Mouse (Mus musculus): ENCODE measurements at regions not wholly inside any gene's neighbourhood (a gene's known extent, or its start where the extent isn't known, plus 50 kb on each side); places are given as distances from the start of the nearest gene placed in this dataset.
"Not testable (repeated sequence)": the region's sequence is repeated elsewhere in the genome, so short reads cannot be mapped to it uniquely, and the experiment has no call there.

DNA sequence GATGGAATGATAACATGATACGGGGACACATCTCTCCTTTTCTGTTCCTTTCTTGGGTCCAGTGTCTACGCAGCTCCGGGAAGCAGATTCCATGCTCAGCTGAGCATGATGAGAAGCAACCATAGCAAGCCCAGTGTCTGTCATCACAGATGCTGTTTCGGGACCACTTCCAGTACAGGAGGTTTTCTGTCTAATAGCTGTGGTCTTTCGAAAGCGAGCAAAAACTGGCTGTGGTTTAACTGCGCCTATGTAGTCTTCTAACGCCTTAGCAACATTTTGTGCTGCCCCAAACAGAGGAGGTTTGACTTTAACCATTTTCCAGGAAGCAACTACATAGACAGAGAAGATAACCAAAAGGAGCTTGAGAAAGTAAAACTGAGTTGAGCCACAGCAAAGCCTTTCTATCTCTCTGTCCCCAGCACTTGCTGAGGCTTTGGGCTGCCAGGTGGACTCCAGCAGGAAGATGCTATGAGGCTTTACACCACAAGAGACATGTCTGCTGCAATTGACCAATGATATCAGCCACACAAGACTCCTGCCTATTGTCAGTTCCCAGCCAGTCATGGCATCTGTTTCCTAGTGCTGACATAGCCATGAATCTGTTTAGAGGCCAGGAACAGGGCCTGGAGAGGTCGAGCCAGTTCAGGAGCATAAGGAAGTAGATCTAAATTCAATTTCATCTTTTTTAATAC is 95.1 kb downstream of the Stard3nl start:
- DNase-seq (ENCODE audit: low read depth) = not testable (repeated sequence)

DNA sequence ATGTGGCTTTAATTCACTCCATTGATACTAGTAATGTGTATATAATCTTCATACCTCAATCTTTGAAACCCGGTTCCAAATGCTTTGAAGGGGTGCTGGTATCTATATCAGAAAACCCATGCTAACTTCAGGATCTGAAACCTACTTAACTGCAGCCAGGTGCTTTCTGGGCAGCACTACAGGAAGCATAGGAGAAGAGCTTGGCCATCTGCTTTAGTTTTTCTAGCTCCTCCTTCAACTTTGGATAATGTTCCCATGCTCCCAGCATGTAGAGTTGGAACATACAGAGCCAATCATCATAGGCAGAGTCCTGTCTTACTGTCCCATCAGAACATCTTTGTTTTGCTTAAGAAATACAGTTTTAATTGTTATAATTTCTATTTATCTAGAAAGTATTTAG is 99.3 kb downstream of the Stard3nl start:
- no peak for DNase-seq (ENCODE audit: low read depth)
- TF ChIP-seq CTCF (IDR thresholded peaks at IDR 0.05; ENCODE audit: borderline replicate concordance, extremely low read depth, insufficient read depth, insufficient read length) (no peak), POLR2A (IDR thresholded peaks at IDR 0.05; ENCODE audit: borderline replicate concordance, extremely low read depth, insufficient read depth, insufficient read length, poor library complexity, severe bottlenecking) (no peak)

DNA sequence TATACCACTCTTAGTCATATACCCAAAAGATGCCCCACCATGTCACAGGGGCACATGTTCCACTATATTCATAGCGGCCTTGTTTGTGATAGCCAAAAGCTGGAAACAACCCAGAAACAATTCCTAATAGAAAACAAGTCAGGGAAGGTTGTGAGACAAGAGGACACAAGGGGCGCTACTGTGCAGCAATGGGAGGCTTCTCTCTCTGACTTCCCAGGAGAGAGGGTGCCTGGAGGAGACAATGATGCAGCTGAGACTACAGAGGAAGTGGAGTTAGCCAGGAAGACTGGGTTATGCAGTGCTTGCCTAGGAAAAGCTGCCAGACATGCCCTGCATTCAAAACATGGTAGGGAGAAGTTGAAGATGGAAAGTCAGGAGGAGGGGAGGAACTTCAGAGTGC is 102.6 kb downstream of the Stard3nl start:
- TF ChIP-seq CTCF (IDR thresholded peaks at IDR 0.05; ENCODE audit: borderline replicate concordance, extremely low read depth, insufficient read depth, insufficient read length) (0 out of 2 replicates have a peak, but pooled peaks have one; percentile 12), POLR2A (IDR thresholded peaks at IDR 0.05; ENCODE audit: borderline replicate concordance, extremely low read depth, insufficient read depth, insufficient read length, poor library complexity, severe bottlenecking) (no peak)
- DNase-seq (ENCODE audit: low read depth) = no peak

DNA sequence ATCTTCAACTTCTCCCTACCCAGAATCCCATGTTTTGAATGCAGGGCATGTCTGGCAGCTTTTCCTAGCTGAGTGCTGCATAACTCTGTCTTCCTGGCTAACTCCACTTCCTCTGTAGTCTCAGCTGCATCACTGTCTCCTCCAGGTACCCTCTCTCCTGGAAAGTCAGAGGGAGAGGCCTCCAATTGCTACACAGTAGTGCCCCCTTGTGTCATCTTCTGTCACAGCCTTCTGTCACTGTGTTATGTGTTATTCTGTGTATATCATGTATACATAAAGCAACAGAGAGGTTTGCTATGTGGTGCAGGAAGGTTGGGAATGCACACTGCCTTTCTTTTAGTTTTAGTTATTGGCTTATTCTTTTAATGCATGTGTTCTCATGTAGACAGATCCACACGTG is 112.4 kb downstream of the Stard3nl start:
- DNase-seq (ENCODE audit: low read depth) = no peak
- TF ChIP-seq CTCF (IDR thresholded peaks at IDR 0.05; ENCODE audit: borderline replicate concordance, extremely low read depth, insufficient read depth, insufficient read length) (peak; percentile 6; the same call in 1 of the 2 replicates), POLR2A (IDR thresholded peaks at IDR 0.05; ENCODE audit: borderline replicate concordance, extremely low read depth, insufficient read depth, insufficient read length, poor library complexity, severe bottlenecking) (no peak)

DNA sequence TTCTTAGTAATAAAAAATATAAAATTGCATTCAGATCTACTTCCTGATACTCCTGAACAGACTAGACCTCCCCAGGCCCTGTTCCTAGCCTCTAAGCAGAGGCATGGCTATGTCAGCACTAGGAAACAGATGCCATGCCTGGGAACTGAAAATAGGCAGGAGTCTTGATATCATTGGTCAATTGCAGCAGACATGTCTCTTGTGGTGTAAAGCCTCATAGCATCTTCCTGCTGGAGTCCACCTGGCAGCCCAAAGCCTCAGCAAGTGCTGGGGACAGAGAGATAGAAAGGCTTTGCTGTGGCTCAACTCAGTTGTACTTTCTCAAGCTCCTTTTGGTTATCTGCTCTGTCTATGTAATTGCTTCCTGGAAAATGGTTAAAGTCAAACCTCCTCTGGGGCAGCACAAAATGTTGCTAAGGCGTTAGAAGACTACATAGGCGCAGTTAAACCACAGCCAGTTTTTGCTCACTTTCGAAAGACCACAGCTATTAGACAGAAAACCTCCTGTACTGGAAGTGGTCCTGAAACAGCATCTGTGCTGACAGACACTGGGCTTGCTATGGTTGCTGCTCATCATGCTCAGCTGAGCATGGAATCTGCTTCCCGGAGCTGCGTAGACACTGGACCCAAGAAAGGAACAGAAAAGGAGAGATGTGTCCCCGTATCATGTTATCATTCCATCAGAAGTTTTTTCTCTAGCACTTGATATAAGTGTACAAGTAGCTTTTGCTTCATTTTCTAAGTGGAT is 122.9 kb downstream of the Stard3nl start:
- not testable (repeated sequence) for DNase-seq (ENCODE audit: low read depth)

DNA sequence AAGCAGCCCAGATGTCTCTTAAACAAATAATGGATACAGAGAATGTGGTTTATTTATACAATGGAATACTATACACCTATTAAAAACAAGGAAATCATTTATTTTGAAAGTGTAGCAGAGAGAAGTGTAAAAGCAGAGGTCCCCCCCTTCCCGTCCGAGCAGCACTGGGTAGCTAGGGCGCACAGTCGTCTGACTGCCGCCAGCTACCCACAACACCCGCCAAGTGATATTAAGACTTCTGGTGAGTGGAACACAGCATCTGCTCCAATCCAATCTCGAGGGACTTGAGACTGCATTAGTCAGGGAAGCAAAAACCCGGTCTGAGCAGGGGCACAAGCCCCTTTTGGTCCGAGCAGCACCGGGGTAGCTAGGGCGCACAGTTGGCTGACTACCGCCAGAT is 130.6 kb downstream of the Stard3nl start:
- not testable (repeated sequence) for DNase-seq (ENCODE audit: low read depth)

DNA sequence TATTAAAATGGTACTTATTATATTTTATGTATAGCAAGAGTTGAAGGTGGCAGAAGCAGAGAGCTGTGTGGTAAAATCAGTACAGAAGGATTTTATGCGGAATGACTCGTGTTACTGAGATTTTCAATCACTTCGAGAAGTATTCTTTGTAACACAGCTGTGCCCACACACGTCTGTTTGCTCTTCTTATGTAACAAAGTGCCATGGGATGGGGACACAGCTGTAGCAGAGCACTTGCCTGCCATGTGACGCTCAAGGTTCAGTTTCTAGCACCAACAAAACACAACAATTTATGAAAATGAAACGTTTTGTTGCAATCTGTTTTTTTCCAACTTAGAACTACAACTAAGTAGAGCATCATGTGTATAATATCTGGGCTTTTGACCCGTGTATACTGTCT is 149.0 kb downstream of the Stard3nl start:
- DNase-seq (ENCODE audit: low read depth) = not testable (repeated sequence)

DNA sequence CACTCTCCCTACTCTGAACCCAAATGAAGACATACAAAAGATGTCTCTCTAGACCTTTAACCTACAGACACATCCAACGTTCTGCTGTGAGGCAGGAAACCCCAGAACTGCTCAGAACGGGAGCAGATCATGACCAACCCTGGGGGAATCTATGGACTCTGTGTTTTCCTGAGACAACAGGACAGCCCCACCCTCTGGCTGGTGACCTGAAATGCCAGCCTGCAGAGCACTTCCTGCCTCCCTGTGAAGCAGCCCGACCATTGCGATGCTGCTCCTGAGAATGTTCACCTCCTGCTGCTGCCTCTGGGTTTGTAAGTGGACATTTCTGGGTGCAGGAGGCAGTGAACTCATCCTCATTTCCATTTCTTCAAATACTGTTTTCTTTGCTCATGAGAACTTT is 153.0 kb downstream of the Stard3nl start:
- DNase-seq (ENCODE audit: low read depth) = not testable (repeated sequence)

DNA sequence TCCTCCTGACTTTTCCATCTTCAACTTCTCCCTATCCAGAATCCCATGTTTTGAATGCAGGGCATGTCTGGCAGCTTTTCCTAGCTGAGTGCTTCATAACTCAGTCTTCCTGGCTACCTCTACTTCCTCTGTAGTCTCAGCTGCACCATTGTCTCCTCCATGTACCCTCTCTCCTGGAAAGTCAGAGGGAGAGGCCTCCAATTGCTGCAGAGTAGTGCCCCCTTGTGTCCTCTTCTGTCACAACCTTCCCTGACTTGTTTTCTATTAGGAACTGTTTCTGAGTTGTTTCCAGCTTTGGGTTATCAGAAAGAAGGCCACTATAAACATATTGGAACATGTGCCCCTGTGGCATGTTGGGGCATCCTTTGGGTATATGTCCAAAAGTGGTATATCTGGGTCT is 159.3 kb downstream of the Stard3nl start:
- TF ChIP-seq POLR2A (IDR thresholded peaks at IDR 0.05; ENCODE audit: borderline replicate concordance, extremely low read depth, insufficient read depth, insufficient read length, poor library complexity, severe bottlenecking) (no peak), CTCF (IDR thresholded peaks at IDR 0.05; ENCODE audit: borderline replicate concordance, extremely low read depth, insufficient read depth, insufficient read length) (peak; percentile 39; the same call in 1 of the 2 replicates)
- peak; percentile 46 for DNase-seq (ENCODE audit: low read depth)

DNA sequence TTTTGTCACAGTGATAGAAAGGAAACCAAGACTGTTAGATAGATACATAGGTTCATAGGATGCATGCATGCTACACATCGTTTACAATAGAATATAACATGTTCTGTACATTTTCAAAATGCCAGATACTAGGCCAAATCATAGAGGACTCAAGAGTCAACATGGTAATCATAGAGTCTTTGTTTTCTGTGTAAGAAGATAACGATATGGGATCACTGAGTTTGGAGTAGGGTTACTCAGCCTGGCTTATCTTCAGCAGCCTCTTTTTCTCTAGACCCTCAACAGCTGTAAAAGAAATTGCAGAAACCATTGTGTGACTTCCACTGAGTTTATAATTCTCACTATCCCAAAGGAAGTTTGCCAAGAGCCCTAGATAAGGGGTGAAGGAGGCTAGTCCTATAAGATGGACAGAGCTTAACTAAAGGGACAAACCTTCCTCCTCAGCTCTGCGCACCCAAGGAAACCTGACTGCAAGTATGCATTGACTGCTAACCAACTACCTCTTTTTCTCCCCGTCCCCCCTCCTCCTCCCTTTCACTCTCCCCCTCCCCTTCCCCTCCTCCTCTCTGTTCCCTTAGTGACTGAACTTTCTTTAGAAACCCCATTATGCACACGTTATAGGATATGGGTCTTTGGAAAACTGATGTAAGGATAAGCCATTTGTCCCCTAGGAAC is 160.8 kb downstream of the Stard3nl start:
- TF ChIP-seq CTCF (IDR thresholded peaks at IDR 0.05; ENCODE audit: borderline replicate concordance, extremely low read depth, insufficient read depth, insufficient read length) (no peak), POLR2A (IDR thresholded peaks at IDR 0.05; ENCODE audit: borderline replicate concordance, extremely low read depth, insufficient read depth, insufficient read length, poor library complexity, severe bottlenecking) (no peak)
- DNase-seq (ENCODE audit: low read depth) = no peak

DNA sequence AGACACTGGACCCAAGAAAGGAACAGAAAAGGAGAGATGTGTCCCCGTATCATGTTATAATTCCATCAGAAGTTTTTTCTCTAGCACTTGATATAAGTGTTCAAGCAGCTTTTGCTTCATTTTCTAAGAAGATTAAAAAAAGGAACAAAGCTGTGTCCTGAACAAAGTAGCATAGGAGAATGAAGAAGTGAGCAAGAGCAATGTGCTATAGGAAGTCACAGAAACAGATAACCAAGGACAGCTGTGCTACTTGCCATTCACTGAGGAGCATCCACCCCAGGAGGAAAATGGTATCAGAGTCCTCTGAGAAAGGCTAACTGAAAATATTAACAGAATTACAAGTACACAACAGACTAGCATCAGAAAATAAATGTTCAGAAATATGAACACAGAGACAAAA is 175.6 kb downstream of the Stard3nl start:
- not testable (repeated sequence) for DNase-seq (ENCODE audit: low read depth)

DNA sequence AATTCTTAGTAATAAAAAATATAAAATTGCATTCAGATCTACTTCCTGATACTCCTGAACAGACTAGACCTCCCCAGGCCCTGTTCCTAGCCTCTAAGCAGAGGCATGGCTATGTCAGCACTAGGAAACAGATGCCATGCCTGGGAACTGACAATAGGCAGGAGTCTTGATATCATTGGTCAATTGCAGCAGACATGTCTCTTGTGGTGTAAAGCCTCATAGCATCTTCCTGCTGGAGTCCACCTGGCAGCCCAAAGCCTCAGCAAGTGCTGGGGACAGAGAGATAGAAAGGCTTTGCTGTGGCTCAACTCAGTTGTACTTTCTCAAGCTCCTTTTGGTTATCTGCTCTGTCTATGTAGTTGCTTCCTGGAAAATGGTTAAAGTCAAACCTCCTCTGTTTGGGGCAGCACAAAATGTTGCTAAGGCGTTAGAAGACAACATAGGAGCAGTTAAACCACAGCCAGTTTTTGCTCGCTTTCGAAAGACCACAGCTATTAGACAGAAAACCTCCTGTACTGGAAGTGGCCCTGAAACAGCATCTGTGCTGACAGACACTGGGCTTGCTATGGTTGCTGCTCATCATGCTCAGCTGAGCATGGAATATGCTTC is 176.1 kb downstream of the Stard3nl start:
- DNase-seq (ENCODE audit: low read depth) = not testable (repeated sequence)

DNA sequence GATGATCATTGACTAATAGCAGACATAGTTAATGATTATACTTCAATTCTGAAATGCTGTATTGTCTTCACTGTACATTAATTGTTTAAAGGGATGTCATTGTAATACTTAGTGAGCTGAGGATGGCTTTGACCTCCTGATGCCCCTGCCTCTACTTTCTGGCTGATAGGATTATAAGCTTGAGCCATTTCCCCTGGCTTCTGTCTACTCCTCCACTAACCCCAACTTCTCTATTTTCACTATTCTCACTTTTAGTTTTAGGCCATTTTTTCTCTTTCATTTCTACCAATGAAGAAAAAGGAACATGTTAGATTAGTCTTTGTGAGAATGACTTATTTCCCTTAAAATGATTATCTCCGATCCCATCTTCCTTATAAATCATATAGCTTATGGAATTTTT is 190.9 kb downstream of the Stard3nl start:
- DNase-seq (ENCODE audit: low read depth) = no peak
- TF ChIP-seq CTCF (IDR thresholded peaks at IDR 0.05; ENCODE audit: borderline replicate concordance, extremely low read depth, insufficient read depth, insufficient read length) = no peak
- TF ChIP-seq POLR2A (IDR thresholded peaks at IDR 0.05; ENCODE audit: borderline replicate concordance, extremely low read depth, insufficient read depth, insufficient read length, poor library complexity, severe bottlenecking) = no peak

DNA sequence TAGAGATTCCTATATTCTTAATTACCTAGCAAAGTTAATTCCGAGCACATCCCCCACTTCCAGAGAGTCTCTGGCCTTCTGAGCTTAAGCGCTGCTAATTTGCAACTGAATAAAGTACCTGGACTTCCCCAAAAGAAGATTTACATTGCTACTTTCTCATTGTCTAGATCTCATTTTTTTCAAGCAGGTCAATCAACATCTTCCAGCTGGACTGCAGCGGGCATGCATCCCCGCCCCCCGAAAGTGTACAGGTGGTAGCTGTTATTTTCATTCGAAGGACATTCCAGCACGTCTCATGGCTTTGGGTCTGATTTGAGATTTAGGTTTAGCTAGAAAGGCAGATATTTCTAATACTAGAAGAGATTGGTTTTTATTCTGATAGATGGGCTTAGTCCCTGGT is 193.3 kb downstream of the Stard3nl start:
- not testable (repeated sequence) for DNase-seq (ENCODE audit: low read depth)

All from brain, embryonic 14.5 days (tissue).